Mouse (Mus musculus) ovary, adult 10 weeks (tissue): ENCODE results near the gene Gm3286. TPM values are rescaled to one million over a fixed set of nuclear protein-coding genes. Genes with fewer than 3 reads are reported as not detected.

ENCODE experiments used
- polyA plus RNA-seq: library from polyadenylated mRNA; stranded (reverse); fragments of 350-450 nt; fragmentation: Illumina TruSeq; extraction: RNeasy Lipid Tissue Mini Kit (QIAGEN cat#74804); gene quantifications from one replicate; pipeline ENCODE4 v1.2.3, GENCODE M21; 2014

Gene Gm3286
- 0.37 TPM for polyA plus RNA-seq

DNA sequence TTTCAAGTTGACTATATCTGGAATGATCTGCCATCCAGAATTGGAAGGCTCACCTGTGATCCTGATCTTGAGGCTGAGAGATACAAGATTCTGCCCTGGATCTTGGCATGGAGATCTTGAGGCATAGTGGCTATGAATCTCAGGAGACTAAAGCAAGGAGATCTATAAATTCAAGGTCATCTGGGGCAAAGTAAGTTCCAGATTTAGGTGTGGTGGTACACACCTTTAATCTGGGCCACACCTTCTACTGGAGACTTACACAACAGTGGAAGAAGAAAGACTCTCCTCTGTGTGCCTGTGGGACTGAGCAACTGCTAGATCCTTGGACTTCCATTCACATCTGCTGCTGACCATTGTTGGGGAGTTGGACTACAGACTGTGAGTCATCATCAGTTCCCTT, at the start of gene Gm3286:
Gene Gm3286 (plus strand): TSS at position 301 of the 400 bp plus-strand sequence.

Other genes starting within 250 kb of the Gm3286 start
- not detected for gene Gm10424, start 238.0 kb upstream of the Gm3286 start, polyA plus RNA-seq
- gene Gm3259, start 204.8 kb upstream of the Gm3286 start, polyA plus RNA-seq, result 5.5 TPM
- 15.4 TPM for gene D5Ertd577e, start 54.0 kb upstream of the Gm3286 start, polyA plus RNA-seq
- gene Gm7971, start 84.1 kb downstream of the Gm3286 start, polyA plus RNA-seq, result not detected
- gene Gm7978, start 225.4 kb downstream of the Gm3286 start, polyA plus RNA-seq, result not detected
- gene Gm7982, start 231.3 kb downstream of the Gm3286 start, polyA plus RNA-seq, result not detected